Mouse (Mus musculus) liver (tissue): ENCODE results near the gene Fxyd1.

Experiments
- DNase-seq: peaks from one replicate; pipeline ENCODE4 v3.0.0-alpha.2; 2020; ENCODE audit warnings: mixed read lengths

The Fxyd1 gene

GRCm38 (mm10) chr7:31051321-31052021 is 5.5 kb downstream of the Fxyd1 start, which contains the start of gene Fxyd7:
Gene Fxyd7, minus strand, starts transcription at chr7:31051467.
- DNase-seq = no peak

GRCm38 (mm10) chr7:31050921-31051320 is 6.1 kb downstream of the Fxyd1 start:
- no peak for DNase-seq

- DNase-seq = no peak
Observed at GRCm38 (mm10) chr7:31050487-31050886, 6.5 kb downstream of the Fxyd1 start.

- DNase-seq = no peak
Observed at GRCm38 (mm10) chr7:31049846-31050281, 7.1 kb downstream of the Fxyd1 start.

GRCm38 (mm10) chr7:31049135-31049845 is 7.7 kb downstream of the Fxyd1 start:
- DNase-seq = no peak

- DNase-seq = no peak
Observed at GRCm38 (mm10) chr7:31042431-31042910, 14.5 kb downstream of the Fxyd1 start, which contains the start of gene Fxyd5. Gene Fxyd5, minus strand, starts transcription at chr7:31042481.

- DNase-seq = no peak
Observed at GRCm38 (mm10) chr7:31041662-31042315, 15.2 kb downstream of the Fxyd1 start.

GRCm38 (mm10) chr7:31041023-31041407 is 16.0 kb downstream of the Fxyd1 start:
- DNase-seq = no peak

GRCm38 (mm10) chr7:31040281-31041022 is 16.5 kb downstream of the Fxyd1 start:
- no peak for DNase-seq

- DNase-seq = no peak
Observed at GRCm38 (mm10) chr7:31039011-31039410, 18.0 kb downstream of the Fxyd1 start.

- DNase-seq = no peak
Observed at GRCm38 (mm10) chr7:31037675-31038074, 19.3 kb downstream of the Fxyd1 start.

- no peak for DNase-seq
Observed at GRCm38 (mm10) chr7:31036917-31037316, 20.1 kb downstream of the Fxyd1 start.

- no peak for DNase-seq
Observed at GRCm38 (mm10) chr7:31035291-31035690, 21.7 kb downstream of the Fxyd1 start.

GRCm38 (mm10) chr7:31034789-31035188 is 22.2 kb downstream of the Fxyd1 start:
- DNase-seq = peak; percentile 54

- DNase-seq = no peak
Observed at GRCm38 (mm10) chr7:31033409-31034165, 23.4 kb downstream of the Fxyd1 start.

GRCm38 (mm10) chr7:31031731-31032130 is 25.3 kb downstream of the Fxyd1 start:
- no peak for DNase-seq

- no peak for DNase-seq
Observed at GRCm38 (mm10) chr7:31030717-31031116, 26.3 kb downstream of the Fxyd1 start.

GRCm38 (mm10) chr7:31028609-31029008 is 28.4 kb downstream of the Fxyd1 start:
- no peak for DNase-seq

GRCm38 (mm10) chr7:31017104-31017901 is 39.7 kb downstream of the Fxyd1 start:
- no peak for DNase-seq

GRCm38 (mm10) chr7:31012971-31013370 is 44.0 kb downstream of the Fxyd1 start:
- DNase-seq = no peak

- DNase-seq = no peak
Observed at GRCm38 (mm10) chr7:31008889-31009288, 48.1 kb downstream of the Fxyd1 start.
